Mouse (Mus musculus) intestine, embryonic 14.5 days (tissue): ENCODE measurements around the gene Dnah1. TPM values are rescaled to one million over a fixed set of nuclear protein-coding genes. Genes with fewer than 3 reads are reported as not detected.

Experiments used
- ATAC-seq: fragments of 200-750 bp; cut with Nextera tagmentation; replicated peaks from 2 replicates; pipeline ENCODE4 v1.8.0; 2017; ENCODE audit warnings: low read depth, moderate number of reproducible peaks, moderate TSS enrichment, moderate library complexity; ENCODE audit not compliant: low FRiP score, low TSS enrichment
- DNase-seq: peaks from one replicate; pipeline ENCODE4 v3.0.0-alpha.2; 2018; ENCODE audit warnings: low spot score
- H3K27ac ChIP-seq: fragments of 300-500 bp; sonication (generic); 2 replicates; pipeline ENCODE4 v1.5.1; 2014; ENCODE audit warnings: low read depth, mild to moderate bottlenecking, control low read depth
- H3K27me3 ChIP-seq: fragments of 300-500 bp; sonication (generic); replicated peaks from 2 replicates; pipeline ENCODE4 v1.6.1; 2014; ENCODE audit warnings: low read length, control low read depth; ENCODE audit not compliant: control insufficient read depth, insufficient read depth
- H3K36me3 ChIP-seq: fragments of 300-500 bp; sonication (generic); 2 replicates; pipeline ENCODE4 v1.6.1; 2014; ENCODE audit warnings: low read length, control low read depth; ENCODE audit not compliant: control insufficient read depth, insufficient read depth
- H3K4me1 ChIP-seq: fragments of 300-500 bp; sonication (generic); replicated peaks from 2 replicates; pipeline ENCODE4 v1.6.1; 2014; ENCODE audit warnings: low read length, control low read depth, mixed read lengths; ENCODE audit not compliant: control insufficient read depth, insufficient read depth
- H3K4me2 ChIP-seq: fragments of 300-500 bp; sonication (generic); 2 replicates; pipeline ENCODE4 v1.6.1; 2014; ENCODE audit warnings: low read length
- H3K4me3 ChIP-seq: fragments of 300-500 bp; sonication (generic); 2 replicates; pipeline ENCODE4 v1.5.1; 2014; ENCODE audit warnings: low read depth, low read length, control low read depth, mixed read lengths
- H3K9ac ChIP-seq: fragments of 300-500 bp; sonication (generic); 2 replicates; pipeline ENCODE4 v1.6.1; 2014; ENCODE audit warnings: mild to moderate bottlenecking, low read length
- H3K9me3 ChIP-seq: fragments of 300-500 bp; sonication (generic); 2 replicates; pipeline ENCODE4 v1.6.1; 2016; ENCODE audit warnings: low read length, control low read depth; ENCODE audit not compliant: control insufficient read depth
- WGBS: fragments of 180-500 bp; shearing (Covaris S2); extraction: QIAGEN DNeasy Blood & Tissue Kit; methylation state at CpG from one replicate; pipeline ENCODE4 v1.1.7; 2014; 5-methylcytosine and 5-hydroxymethylcytosine counted together
- polyA plus RNA-seq: library from polyadenylated mRNA; unstranded; fragments of >200 nt; fragmentation: Nextera tagmentation; extraction: Ambion mirVana; gene quantifications from 2 replicates; pipeline ENCODE4 v1.2.1, GENCODE M21; 2014

Gene Dnah1
- polyA plus RNA-seq, 1 experiment from 2014 or later, result 5.4 TPM

DNA sequence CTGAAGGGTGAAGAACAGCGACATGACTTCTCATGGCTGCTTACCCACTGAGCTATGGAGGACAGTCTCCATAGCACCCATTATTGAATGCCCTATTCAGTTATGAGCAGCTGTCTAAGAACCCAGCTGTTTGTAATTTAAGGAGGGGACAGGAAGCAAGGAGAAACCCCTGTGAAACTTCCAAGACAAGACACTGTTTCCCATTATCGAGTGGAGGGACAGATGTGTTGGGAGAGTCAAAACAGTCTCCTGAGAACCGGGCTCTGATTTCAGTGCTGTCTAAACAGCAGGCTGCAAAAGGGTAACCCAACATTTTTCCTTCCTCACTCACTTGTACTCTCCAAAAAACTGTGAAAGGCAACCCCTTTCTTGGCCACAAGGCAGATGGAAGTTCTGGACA lies 83.2 kb downstream of the Dnah1 start:
- Histone ChIP-seq H3K27me3 (no peaks in the 10 kb centered on the region), H3K4me3 (no peak overlapping the region), H3K4me1 (no peaks in the 10 kb centered on the region), H3K9ac (no peak overlapping the region), H3K36me3 (peaks cover 6% of the 10 kb centered on the region), H3K9me3 (no peaks in the 10 kb centered on the region), H3K4me2 (no peak overlapping the region), H3K27ac (no peak overlapping the region)
- DNase-seq (no peak), ATAC-seq (no peak)
- WGBS, result 68% methylated on average over 3 of the region's 3 CpGs

DNA sequence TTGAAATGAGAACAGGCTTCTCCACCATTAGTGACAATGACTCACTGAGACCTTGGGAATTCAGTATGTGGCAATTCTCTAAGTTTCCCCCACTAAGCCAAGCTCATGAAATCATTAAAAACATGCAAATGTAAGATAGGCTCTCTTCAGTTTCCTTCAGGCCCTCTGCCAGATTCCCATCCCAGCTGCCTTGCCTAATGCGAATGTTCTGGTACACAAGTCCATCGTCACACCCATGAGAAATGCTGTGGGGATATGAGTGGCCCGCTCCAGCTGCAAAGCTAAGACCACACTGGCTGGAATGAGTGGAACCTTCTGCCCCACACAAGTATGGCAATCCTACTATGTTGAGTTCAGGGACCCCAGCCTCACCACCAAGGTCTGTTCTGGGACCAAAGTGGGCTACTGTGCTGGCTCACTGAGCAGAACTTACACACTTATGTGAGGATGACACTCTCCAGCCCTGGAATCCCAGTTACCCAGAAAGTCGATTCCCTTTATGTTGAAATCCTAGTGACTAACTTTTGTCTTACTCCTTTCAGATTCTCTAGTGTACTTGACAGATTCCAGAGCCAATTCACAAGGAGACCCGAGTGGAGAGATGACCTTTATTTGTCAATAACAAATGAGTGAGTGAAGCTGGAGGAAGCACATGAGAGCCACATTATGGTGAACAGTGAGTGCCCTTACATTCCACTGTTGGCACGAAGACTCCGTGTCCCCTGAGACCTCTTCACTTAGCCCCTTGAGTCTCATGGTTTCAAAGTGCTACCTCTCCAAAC lies 86.4 kb downstream of the Dnah1 start:
- no peak overlapping the region for H3K4me3 ChIP-seq
- 76% methylated on average over 7 of the region's 7 CpGs for WGBS
- H3K27me3 ChIP-seq, result no peaks in the 10 kb centered on the region
- H3K4me1 ChIP-seq, result no peaks in the 10 kb centered on the region
- no peak overlapping the region for H3K9ac ChIP-seq
- ATAC-seq (no peak), DNase-seq (no peak)
- no peak overlapping the region for H3K27ac ChIP-seq
- H3K4me2 ChIP-seq, result no peak overlapping the region
- H3K36me3 ChIP-seq, result peaks cover 6% of the 10 kb centered on the region
- no peaks in the 10 kb centered on the region for H3K9me3 ChIP-seq

DNA sequence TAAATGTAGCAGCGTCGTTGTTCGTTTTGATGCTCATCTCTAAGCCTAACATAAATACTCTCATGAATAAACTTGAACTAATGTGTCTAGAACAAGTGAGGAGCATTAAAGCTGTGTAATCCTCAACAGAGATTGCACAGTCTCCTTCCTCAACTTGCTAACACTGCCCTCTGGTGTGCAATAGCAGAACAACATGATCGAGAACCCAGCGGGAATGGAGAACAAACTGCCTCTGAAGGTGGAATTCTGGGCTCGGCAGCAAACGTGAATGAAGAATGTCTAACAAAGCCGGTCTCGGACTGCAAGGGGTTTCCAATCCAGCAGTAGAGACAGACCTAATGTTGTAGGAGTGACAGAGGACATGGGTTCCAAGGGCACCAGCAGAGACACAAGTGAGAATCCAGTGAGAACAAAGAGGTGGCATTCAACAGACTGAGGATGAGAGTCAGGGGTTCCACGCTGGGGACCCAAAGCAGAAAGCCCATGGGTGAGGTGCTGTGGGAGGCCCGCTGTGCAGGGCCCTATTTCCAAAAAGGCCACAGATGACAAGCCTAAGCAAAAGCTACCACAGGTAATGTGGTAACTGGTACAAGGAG lies 89.6 kb downstream of the Dnah1 start:
- no peak overlapping the region for H3K27ac ChIP-seq
- H3K4me1 ChIP-seq, result no peaks in the 10 kb centered on the region
- no peak overlapping the region for H3K4me2 ChIP-seq
- WGBS, result 17% methylated on average over 11 of the region's 11 CpGs
- DNase-seq (peak; percentile 92), ATAC-seq (peak; percentile 45)
- H3K27me3 ChIP-seq, result no peaks in the 10 kb centered on the region
- H3K9ac ChIP-seq, result no peak overlapping the region
- H3K36me3 ChIP-seq, result peaks cover 6% of the 10 kb centered on the region
- H3K9me3 ChIP-seq, result no peaks in the 10 kb centered on the region
- H3K4me3 ChIP-seq, result no peak overlapping the region

DNA sequence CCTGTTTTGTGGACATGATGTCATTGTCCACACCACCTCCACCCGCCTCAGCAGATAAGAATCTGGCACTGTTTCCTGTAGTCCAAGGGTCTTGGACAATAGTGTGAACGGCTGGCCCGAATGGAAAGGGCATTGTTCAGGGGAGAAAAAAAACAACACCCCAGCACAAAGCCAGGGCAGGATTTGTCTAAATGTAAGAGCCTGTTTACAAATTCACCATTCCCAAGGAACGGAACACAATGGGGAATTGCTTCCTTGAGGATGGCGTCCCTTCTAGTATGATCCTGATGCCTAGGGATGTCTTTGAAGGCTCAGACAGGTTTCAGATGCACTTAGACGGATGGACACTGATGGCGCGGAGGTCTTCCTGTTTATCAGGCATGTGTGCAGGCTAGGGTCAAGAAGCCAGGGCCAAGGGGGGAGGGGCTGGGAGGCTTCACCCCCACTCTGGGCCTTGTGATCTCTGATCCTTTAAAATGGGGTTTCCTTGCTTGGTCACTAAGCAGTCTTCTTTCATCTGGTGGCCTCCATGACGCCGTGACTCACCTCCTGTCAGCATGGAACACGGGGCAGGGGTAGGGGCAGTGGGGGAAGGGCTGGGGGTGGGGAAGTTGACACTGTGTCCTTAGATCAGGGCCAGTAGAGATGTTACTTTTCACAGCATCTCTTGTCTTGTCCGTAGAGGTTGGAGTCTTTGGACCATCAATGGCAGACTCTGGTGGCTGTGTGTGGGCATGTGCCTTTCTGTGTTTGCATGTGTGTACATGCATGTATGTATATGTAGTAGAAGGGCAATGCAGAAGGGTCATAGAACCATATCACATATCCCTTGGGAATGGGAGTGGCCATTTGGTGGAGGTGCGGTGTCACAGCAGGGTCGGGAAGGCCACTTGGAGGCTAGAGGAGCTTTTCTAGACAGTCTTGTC lies 90.4 kb downstream of the Dnah1 start:
- Histone ChIP-seq H3K9ac (no peak overlapping the region), H3K4me2 (no peak overlapping the region), H3K9me3 (no peaks in the 10 kb centered on the region), H3K27ac (no peak overlapping the region), H3K4me3 (no peak overlapping the region), H3K4me1 (no peaks in the 10 kb centered on the region; the same call in 1 of the 2 replicates), H3K36me3 (no peaks in the 10 kb centered on the region), H3K27me3 (no peaks in the 10 kb centered on the region)
- ATAC-seq (peak; percentile 51), DNase-seq (no peak)
- WGBS, result 77% methylated on average over 14 of the region's 14 CpGs

DNA sequence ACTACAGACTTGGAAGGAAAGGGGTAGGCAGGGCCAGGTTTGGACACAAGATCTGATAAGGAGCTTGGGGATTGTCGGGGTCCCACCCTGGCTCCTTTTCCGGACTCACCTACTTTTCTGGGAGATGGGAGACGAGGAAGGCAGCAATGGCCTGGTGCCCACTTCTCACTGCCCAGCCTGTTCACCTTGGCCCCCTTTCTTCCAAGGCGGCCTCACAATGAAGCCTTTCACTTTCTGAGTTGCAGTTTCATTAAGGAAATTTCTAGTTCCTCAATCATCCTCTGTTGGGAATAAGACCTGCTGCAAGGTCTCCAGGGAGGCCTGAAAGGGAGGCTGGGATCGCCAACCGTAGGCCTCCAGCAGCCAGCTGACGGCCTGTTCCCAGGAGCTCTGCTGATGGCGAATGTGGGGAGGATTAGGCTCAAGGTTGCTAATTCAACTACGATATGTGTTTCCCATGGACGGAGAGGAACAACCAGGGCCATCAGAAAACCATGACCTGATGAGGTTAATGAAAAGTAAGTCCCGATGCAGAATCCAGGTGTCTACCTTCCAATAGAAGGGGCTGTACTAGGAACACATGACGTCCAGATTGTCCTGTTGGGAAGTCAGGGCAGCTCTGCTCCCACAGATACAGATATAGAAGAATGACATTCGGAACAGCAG lies 91.2 kb downstream of the Dnah1 start:
- Histone ChIP-seq H3K36me3 (no peaks in the 10 kb centered on the region), H3K27ac (no peak overlapping the region), H3K9me3 (no peaks in the 10 kb centered on the region), H3K9ac (no peak overlapping the region), H3K4me2 (no peak overlapping the region), H3K4me1 (no peaks in the 10 kb centered on the region; the same call in 1 of the 2 replicates), H3K27me3 (no peaks in the 10 kb centered on the region), H3K4me3 (no peak overlapping the region)
- 87% methylated on average over 13 of the region's 13 CpGs for WGBS
- DNase-seq (no peak), ATAC-seq (no peak)

DNA sequence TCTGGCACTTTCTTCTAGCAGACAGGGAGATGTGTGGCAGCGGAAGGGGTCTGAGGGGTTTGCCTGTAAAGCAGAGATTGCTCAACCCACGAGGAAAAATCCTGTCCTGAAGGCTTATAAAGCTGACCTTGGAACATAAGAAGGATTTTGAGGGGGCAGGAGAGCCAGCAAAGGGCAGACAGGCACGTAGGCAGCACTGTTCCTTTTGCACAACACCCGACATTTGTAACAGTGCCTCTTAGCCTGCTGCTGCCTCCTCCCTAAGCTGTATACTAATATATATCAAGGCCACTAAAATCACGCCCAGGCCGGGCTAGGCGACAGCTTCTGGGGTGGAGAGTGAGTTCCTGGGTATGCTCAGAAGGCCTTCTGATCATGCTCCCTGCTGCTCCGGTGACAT lies 93.3 kb downstream of the Dnah1 start:
- H3K4me1 ChIP-seq, result peaks cover 8% of the 10 kb centered on the region
- DNase-seq, result no peak
- WGBS, result 63% methylated on average over 8 of the region's 8 CpGs

DNA sequence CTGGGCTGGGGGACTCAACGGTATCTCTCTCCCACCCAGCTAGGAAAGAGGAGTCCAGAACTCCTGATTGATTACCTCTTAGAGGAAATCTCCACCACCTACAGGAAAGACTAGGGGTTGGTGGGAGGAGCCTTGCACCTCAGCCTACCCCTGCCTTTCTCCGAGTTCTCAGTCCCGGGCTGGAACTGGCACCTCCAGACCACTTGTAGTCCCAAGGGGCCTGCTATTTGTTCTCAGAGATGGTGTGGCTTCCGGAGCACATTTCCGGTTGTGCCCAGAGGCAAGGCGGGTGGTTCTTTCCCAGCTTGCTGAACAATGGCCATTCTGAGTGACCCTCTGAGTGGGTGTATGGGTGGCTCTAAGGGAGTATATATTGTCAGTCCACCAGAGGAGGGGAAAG lies 95.5 kb downstream of the Dnah1 start:
- no peak overlapping the region for H3K9ac ChIP-seq
- H3K4me2 ChIP-seq, result no peak overlapping the region
- no peak overlapping the region for H3K27ac ChIP-seq
- no peaks in the 10 kb centered on the region for H3K36me3 ChIP-seq
- peaks cover 8% of the 10 kb centered on the region for H3K4me1 ChIP-seq
- H3K4me3 ChIP-seq, result no peak overlapping the region
- H3K9me3 ChIP-seq, result no peaks in the 10 kb centered on the region
- DNase-seq (no peak), ATAC-seq (no peak)
- H3K27me3 ChIP-seq, result no peaks in the 10 kb centered on the region
- 57% methylated on average over 6 of the region's 6 CpGs for WGBS

More for the DNA sequence above, 93.3 kb downstream of the Dnah1 start:
- Histone ChIP-seq H3K36me3 (no peaks in the 10 kb centered on the region), H3K27me3 (no peaks in the 10 kb centered on the region), H3K9me3 (no peaks in the 10 kb centered on the region), H3K4me2 (no peak overlapping the region), H3K9ac (no peak overlapping the region), H3K4me3 (no peak overlapping the region), H3K27ac (no peak overlapping the region)
- ATAC-seq, result no peak

DNA sequence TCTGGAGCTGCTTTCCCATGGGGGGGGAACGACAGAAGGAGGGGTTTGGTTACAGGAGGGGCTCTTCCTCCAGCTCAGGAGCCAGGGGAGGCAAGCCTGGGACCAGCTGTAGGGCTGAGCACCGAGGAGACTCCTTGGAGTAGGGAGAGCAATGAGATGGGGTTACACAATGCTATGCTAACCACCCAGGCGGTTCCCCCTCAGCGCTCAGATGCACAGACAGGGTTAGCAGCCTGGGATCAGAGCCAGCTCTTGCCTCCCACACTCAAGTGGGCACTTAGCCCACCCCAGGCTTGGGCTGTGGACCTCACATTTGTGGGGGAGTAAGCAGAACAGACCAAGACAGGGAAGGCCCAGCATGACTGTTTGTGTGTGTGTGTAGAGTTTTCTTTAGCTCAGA lies 96.7 kb downstream of the Dnah1 start:
- no peak overlapping the region for H3K9ac ChIP-seq
- 41% methylated on average over 4 of the region's 4 CpGs for WGBS
- no peak; the same call in 1 of the 2 replicates for ATAC-seq

More for the DNA sequence above, 96.7 kb downstream of the Dnah1 start:
- peaks cover 8% of the 10 kb centered on the region for H3K4me1 ChIP-seq
- no peaks in the 10 kb centered on the region for H3K9me3 ChIP-seq
- no peak for DNase-seq
- no peak overlapping the region for H3K4me3 ChIP-seq
- H3K27me3 ChIP-seq, result no peaks in the 10 kb centered on the region
- H3K4me2 ChIP-seq, result no peak overlapping the region
- peak overlapping the region; percentile 61 for H3K27ac ChIP-seq
- no peaks in the 10 kb centered on the region for H3K36me3 ChIP-seq
